Mouse (Mus musculus) intestine, embryonic 14.5 days (tissue): Measurements from ENCODE around the gene Gmip. TPM values are rescaled to one million over a fixed set of nuclear protein-coding genes. Genes with fewer than 3 reads are reported as not detected.

Experiments
- ATAC-seq: fragments of 200-750 bp; cut with Nextera tagmentation; replicated peaks from 2 replicates; pipeline ENCODE4 v1.8.0; 2017; ENCODE audit warnings: low read depth, moderate number of reproducible peaks, moderate TSS enrichment, moderate library complexity; ENCODE audit not compliant: low FRiP score, low TSS enrichment
- DNase-seq: peaks from one replicate; pipeline ENCODE4 v3.0.0-alpha.2; 2018; ENCODE audit warnings: low spot score
- H3K27ac ChIP-seq: fragments of 300-500 bp; sonication (generic); 2 replicates; pipeline ENCODE4 v1.5.1; 2014; ENCODE audit warnings: low read depth, mild to moderate bottlenecking, control low read depth
- H3K27me3 ChIP-seq: fragments of 300-500 bp; sonication (generic); replicated peaks from 2 replicates; pipeline ENCODE4 v1.6.1; 2014; ENCODE audit warnings: low read length, control low read depth; ENCODE audit not compliant: control insufficient read depth, insufficient read depth
- H3K36me3 ChIP-seq: fragments of 300-500 bp; sonication (generic); 2 replicates; pipeline ENCODE4 v1.6.1; 2014; ENCODE audit warnings: low read length, control low read depth; ENCODE audit not compliant: control insufficient read depth, insufficient read depth
- H3K4me1 ChIP-seq: fragments of 300-500 bp; sonication (generic); replicated peaks from 2 replicates; pipeline ENCODE4 v1.6.1; 2014; ENCODE audit warnings: low read length, control low read depth, mixed read lengths; ENCODE audit not compliant: control insufficient read depth, insufficient read depth
- H3K4me2 ChIP-seq: fragments of 300-500 bp; sonication (generic); 2 replicates; pipeline ENCODE4 v1.6.1; 2014; ENCODE audit warnings: low read length
- H3K4me3 ChIP-seq: fragments of 300-500 bp; sonication (generic); 2 replicates; pipeline ENCODE4 v1.5.1; 2014; ENCODE audit warnings: low read depth, low read length, control low read depth, mixed read lengths
- H3K9ac ChIP-seq: fragments of 300-500 bp; sonication (generic); 2 replicates; pipeline ENCODE4 v1.6.1; 2014; ENCODE audit warnings: mild to moderate bottlenecking, low read length
- H3K9me3 ChIP-seq: fragments of 300-500 bp; sonication (generic); 2 replicates; pipeline ENCODE4 v1.6.1; 2016; ENCODE audit warnings: low read length, control low read depth; ENCODE audit not compliant: control insufficient read depth
- WGBS: fragments of 180-500 bp; shearing (Covaris S2); extraction: QIAGEN DNeasy Blood & Tissue Kit; methylation state at CpG from one replicate; pipeline ENCODE4 v1.1.7; 2014; 5-methylcytosine and 5-hydroxymethylcytosine counted together
- polyA plus RNA-seq: library from polyadenylated mRNA; unstranded; fragments of >200 nt; fragmentation: Nextera tagmentation; extraction: Ambion mirVana; gene quantifications from 2 replicates; pipeline ENCODE4 v1.2.1, GENCODE M21; 2014

Gmip gene
- polyA plus RNA-seq, 1 experiment from 2014 or later, result 10.4 TPM

DNA sequence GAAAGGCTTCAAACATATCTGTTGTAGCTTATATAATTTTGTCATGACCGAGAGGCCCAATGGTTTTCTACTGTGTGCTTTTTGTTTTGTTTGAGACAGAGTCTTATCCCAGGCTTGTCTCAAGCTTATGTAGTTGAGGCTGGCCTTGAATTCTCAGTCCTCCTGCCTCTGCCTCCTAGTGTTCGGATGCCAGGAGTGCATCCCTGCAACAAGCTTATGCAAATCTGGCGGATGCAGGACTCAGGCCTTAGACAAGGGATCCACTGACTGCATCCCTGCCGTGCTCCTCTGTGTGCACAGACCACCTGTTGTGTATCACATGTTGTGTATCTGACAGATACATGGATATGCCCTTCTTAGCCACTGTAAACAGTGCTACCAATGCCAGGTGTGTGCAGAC is 52.3 kb downstream of the Gmip start:
- WGBS, result 58% methylated on average over 4 of the region's 4 CpGs
- DNase-seq (no peak), ATAC-seq (no peak)
- H3K27me3 ChIP-seq, result no peaks in the 10 kb centered on the region
- no peak overlapping the region for H3K4me3 ChIP-seq
- no peak overlapping the region for H3K27ac ChIP-seq
- H3K9ac ChIP-seq, result no peak overlapping the region
- no peaks in the 10 kb centered on the region for H3K36me3 ChIP-seq
- no peaks in the 10 kb centered on the region for H3K4me1 ChIP-seq
- no peaks in the 10 kb centered on the region for H3K9me3 ChIP-seq
- no peak overlapping the region for H3K4me2 ChIP-seq

DNA sequence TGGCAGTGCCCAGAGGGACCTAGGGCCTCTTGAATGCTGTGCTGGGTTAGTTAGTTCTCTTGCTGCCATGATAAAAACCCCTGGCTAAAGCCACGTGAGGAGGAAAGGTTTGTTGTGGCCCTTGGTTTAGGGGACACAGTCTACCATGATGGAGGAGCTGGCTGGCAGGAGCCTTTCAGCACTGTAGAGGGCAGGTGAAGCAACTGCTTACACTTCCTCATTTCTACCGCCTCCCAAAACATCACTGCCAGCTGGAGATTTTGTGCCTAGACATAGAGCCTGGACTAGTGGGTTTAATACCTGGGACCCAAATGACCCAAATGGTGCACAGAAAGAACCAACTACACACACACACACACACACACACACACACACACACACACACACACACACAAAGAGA is 52.8 kb downstream of the Gmip start:
- Histone ChIP-seq H3K4me3 (no peak overlapping the region), H3K4me1 (no peaks in the 10 kb centered on the region), H3K27me3 (no peaks in the 10 kb centered on the region), H3K9me3 (no peaks in the 10 kb centered on the region), H3K36me3 (no peaks in the 10 kb centered on the region), H3K27ac (no peak overlapping the region), H3K9ac (no peak overlapping the region), H3K4me2 (no peak overlapping the region)
- ATAC-seq, result no peak
- DNase-seq, result no peak
- 69% methylated on average over 2 of the region's 2 CpGs for WGBS

DNA sequence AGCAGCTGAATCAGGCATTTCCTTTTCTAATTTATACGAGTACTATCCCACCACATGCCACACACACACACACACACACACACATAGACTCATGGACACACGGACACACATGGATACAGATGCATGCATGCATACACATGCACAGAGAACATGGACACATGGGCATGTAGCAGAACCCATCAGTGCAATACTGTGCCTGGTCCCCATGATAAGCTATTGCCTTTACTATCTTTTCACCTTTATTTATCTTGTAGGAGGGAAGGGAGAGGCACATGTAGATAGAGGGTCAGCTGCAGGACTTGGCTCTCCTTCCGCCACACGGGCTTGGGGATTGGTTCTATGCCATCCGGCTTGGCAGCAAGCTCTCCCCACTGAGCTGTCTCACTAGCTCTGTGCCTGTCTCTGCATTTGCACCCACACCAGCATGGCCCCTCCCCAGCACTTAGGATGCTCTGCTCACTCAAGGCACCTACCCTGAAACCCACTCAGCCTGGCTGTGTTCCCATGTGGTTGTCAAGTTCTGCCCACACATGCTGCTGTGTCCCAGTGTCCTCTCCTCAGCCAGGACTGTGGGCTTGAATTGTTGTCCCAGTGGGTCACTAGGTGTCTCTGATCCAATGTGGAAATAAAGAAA is 55.0 kb downstream of the Gmip start:
- no peaks in the 10 kb centered on the region for H3K9me3 ChIP-seq
- no peak overlapping the region for H3K4me2 ChIP-seq
- no peak for ATAC-seq
- no peak overlapping the region for H3K9ac ChIP-seq
- H3K27ac ChIP-seq, result no peak overlapping the region
- DNase-seq, result no peak
- no peaks in the 10 kb centered on the region for H3K36me3 ChIP-seq
- WGBS, result 92% methylated on average over 5 of the region's 5 CpGs
- no peaks in the 10 kb centered on the region for H3K27me3 ChIP-seq
- H3K4me3 ChIP-seq, result no peak overlapping the region
- H3K4me1 ChIP-seq, result no peaks in the 10 kb centered on the region

DNA sequence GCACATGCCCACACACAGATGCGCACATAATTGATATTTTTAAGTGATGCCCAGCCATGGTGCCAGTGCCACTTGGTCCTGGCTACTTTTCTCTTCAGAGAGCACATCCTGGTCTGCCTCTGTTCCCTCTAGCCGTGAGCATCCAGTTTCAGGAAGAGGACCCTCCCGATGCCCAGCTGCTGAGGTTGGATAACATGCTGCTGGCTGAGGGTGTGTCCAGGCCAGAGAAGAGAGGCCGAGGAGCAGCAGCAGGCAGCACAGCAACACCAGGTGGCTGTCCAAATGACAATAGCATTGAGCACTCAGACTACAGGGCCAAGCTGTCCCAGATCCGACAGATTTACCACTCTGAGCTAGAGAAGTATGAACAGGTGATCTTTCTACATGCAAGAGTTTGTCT is 55.7 kb downstream of the Gmip start:
- Histone ChIP-seq H3K4me3 (no peak overlapping the region), H3K27me3 (no peaks in the 10 kb centered on the region), H3K4me1 (no peaks in the 10 kb centered on the region), H3K9ac (no peak overlapping the region), H3K36me3 (no peaks in the 10 kb centered on the region), H3K27ac (no peak overlapping the region), H3K4me2 (no peak overlapping the region), H3K9me3 (no peaks in the 10 kb centered on the region)
- 79% methylated on average over 5 of the region's 5 CpGs for WGBS
- ATAC-seq (no peak), DNase-seq (no peak)

DNA sequence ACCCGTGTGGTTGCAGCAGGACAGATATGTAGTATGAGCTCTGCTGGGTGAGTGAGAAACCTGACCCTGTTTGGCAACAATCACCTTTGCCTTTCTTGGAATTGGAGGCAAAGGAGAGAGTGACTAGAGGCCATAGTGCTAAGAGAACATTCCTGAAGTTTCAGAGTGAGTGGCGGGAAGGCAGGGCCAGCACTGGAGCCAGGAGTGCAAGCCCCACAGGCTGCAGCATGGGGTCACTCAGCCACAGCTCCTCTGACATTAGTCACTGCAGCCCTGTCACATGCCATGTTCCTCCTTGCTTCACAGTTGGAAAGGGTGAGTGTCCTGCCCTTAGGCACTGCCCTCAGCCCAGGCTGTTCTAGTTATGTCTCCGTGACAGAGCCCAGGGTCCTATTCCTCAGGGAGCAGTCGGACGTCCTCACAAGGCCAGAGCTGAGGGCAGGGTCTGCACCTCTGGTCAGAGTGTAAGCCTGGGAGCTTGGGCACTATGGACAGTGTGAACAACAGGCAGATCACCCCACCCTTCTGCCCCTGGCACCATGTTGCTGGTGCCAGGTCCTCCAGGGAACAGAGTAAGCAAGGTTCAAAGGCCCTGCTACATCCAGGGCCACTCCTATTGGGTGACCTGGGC is 59.3 kb downstream of the Gmip start:
- ATAC-seq, result no peak
- 68% methylated on average over 5 of the region's 5 CpGs for WGBS

DNA sequence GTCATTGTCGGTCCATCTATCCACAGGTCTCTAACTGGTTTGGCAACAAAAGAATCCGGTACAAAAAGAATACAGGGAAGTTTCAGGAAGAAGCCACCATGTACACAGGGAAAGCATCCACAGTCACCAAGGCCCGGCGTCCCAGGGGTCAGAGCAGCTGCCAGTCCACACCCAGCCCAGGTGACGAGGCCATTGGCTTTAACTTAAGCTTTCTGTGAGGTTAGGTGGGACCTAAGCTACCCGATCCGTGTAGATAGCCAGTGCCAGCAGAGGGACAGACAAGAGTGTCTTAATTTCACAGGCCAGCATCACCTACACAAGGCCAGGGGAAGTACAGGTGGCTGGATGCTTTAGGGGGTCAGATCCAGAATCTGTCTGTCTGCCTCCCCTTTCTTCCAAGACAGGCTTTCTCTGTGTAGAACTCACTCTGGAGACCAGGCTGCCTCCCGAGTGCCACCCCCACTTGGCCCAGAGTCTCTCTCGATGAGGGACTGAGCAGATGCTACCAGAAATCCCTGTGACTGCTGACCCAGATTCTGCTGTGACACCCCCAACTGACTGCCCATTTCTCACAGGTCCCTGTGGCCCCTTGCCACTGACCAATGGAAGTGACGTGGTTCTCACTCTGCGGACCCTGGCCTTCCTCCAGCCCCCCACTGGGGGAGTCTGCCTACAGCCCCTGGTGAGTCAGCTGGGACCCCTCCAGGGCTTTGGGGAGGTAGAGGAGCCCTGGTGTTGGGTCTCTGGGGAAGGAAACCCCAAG is 61.7 kb downstream of the Gmip start:
- Histone ChIP-seq H3K4me3 (no peak overlapping the region), H3K36me3 (no peaks in the 10 kb centered on the region), H3K9me3 (no peaks in the 10 kb centered on the region), H3K4me1 (no peaks in the 10 kb centered on the region), H3K4me2 (no peak overlapping the region), H3K27ac (no peak overlapping the region), H3K27me3 (no peaks in the 10 kb centered on the region), H3K9ac (no peak overlapping the region)
- ATAC-seq, result no peak
- 85% methylated on average over 11 of the region's 11 CpGs for WGBS
- no peak for DNase-seq

More for the DNA sequence above, 59.3 kb downstream of the Gmip start:
- H3K9me3 ChIP-seq, result no peaks in the 10 kb centered on the region
- no peaks in the 10 kb centered on the region for H3K27me3 ChIP-seq
- H3K27ac ChIP-seq, result no peak overlapping the region
- no peaks in the 10 kb centered on the region for H3K4me1 ChIP-seq
- DNase-seq, result no peak
- no peaks in the 10 kb centered on the region for H3K36me3 ChIP-seq
- no peak overlapping the region for H3K9ac ChIP-seq
- H3K4me2 ChIP-seq, result no peak overlapping the region
- H3K4me3 ChIP-seq, result no peak overlapping the region

DNA sequence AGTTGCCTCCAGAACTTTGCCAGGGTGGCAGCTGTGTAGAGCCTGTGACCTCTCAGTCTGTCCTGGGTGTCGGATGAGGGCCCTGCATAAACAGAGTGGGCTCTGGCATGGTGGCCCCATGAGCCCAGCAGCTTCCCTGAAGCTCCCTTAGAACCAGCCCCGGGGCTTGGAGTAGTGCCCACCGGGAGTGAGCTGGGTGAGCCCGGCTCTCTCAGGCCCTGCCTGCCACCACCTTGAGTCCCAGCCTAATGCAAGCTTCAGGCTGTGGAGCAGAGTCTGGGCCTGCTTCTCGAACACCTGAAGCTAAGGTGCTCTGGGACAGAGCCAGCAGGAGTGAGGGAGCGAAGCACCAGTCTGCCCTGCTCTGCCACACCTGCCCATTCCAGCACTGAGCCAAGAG is 62.4 kb downstream of the Gmip start:
- no peaks in the 10 kb centered on the region for H3K36me3 ChIP-seq
- H3K9ac ChIP-seq, result no peak overlapping the region
- H3K9me3 ChIP-seq, result no peaks in the 10 kb centered on the region
- no peaks in the 10 kb centered on the region for H3K27me3 ChIP-seq
- no peak overlapping the region for H3K27ac ChIP-seq
- ATAC-seq (no peak), DNase-seq (no peak)
- WGBS, result 85% methylated on average over 6 of the region's 6 CpGs
- H3K4me2 ChIP-seq, result no peak overlapping the region
- H3K4me1 ChIP-seq, result no peaks in the 10 kb centered on the region
- H3K4me3 ChIP-seq, result no peak overlapping the region
